Mouse (Mus musculus) v-Abl transformed pro-B cells (cell line): ENCODE results near the gene Lrsam1.

Experiments
- in situ Hi-C, 2 experiments: fragments of 400-800 bp; cut with MboI; formaldehyde crosslinking; loops; one replicate each; pipeline ENCODE4 v1.15.1; 2025; ENCODE audit not compliant: unreplicated experiment in 2 of 2

Gene Lrsam1

GRCm38 (mm10) chr2:32875675-32876489 lies 85.5 kb downstream of the Lrsam1 start, which contains the start of gene Fam129b:
Gene Fam129b (plus strand): TSS chr2:32876114.
- in situ Hi-C loops: no loop called here
